Mouse (Mus musculus): ENCODE measurements around the gene Gm17455.

Gm17455 gene

GRCm38 (mm10) chr10:60373543-60373936, 26.0 kb upstream of the Gm17455 start:
- DNase-seq (ENCODE audit: inconsistent age in 2 of 2, low spot score in 1 of 2) = no peak

- DNase-seq (ENCODE audit: inconsistent age in 2 of 2, low spot score in 1 of 2) = peak; percentile 62 to 77
Measured at GRCm38 (mm10) chr10:60373937-60374578, 25.5 kb upstream of the Gm17455 start.

GRCm38 (mm10) chr10:60376704-60377103, 22.8 kb upstream of the Gm17455 start:
- DNase-seq (ENCODE audit: inconsistent age in 2 of 2, low spot score in 1 of 2) = no peak

GRCm38 (mm10) chr10:60379419-60379957, 20.0 kb upstream of the Gm17455 start:
- no peak for DNase-seq (ENCODE audit: inconsistent age in 2 of 2, low spot score in 1 of 2)

- no peak for DNase-seq (ENCODE audit: inconsistent age in 2 of 2, low spot score in 1 of 2)
Measured at GRCm38 (mm10) chr10:60380229-60380628, 19.3 kb upstream of the Gm17455 start.

- DNase-seq (ENCODE audit: inconsistent age in 2 of 2, low spot score in 1 of 2) = no peak
Measured at GRCm38 (mm10) chr10:60381142-60381925, 18.2 kb upstream of the Gm17455 start.

GRCm38 (mm10) chr10:60388332-60388731, 11.2 kb upstream of the Gm17455 start:
- no peak for DNase-seq (ENCODE audit: inconsistent age in 2 of 2, low spot score in 1 of 2)

GRCm38 (mm10) chr10:60389447-60389865, 10.1 kb upstream of the Gm17455 start:
- DNase-seq (ENCODE audit: inconsistent age in 2 of 2, low spot score in 1 of 2) = no peak

- no peak for DNase-seq (ENCODE audit: inconsistent age in 2 of 2, low spot score in 1 of 2)
Measured at GRCm38 (mm10) chr10:60390177-60390903, 9.2 kb upstream of the Gm17455 start.

GRCm38 (mm10) chr10:60390904-60391420, 8.6 kb upstream of the Gm17455 start:
- no peak for DNase-seq (ENCODE audit: inconsistent age in 2 of 2, low spot score in 1 of 2)

GRCm38 (mm10) chr10:60391661-60392060, 7.9 kb upstream of the Gm17455 start:
- DNase-seq (ENCODE audit: inconsistent age in 2 of 2, low spot score in 1 of 2) = no peak

GRCm38 (mm10) chr10:60394936-60395335, 4.6 kb upstream of the Gm17455 start:
- no peak for DNase-seq (ENCODE audit: inconsistent age in 2 of 2, low spot score in 1 of 2)

GRCm38 (mm10) chr10:60395605-60396004, 3.9 kb upstream of the Gm17455 start:
- peak; percentile 16 to 43 for DNase-seq (ENCODE audit: inconsistent age in 2 of 2, low spot score in 1 of 2)

- peak in 1 of 2 experiments; percentile 47 for DNase-seq (ENCODE audit: inconsistent age in 2 of 2, low spot score in 1 of 2)
Measured at GRCm38 (mm10) chr10:60398051-60398814, 1.3 kb upstream of the Gm17455 start.

GRCm38 (mm10) chr10:60400507-60401295, 1.2 kb downstream of the Gm17455 start:
- DNase-seq (ENCODE audit: inconsistent age in 2 of 2, low spot score in 1 of 2) = no peak

- DNase-seq (ENCODE audit: inconsistent age in 2 of 2, low spot score in 1 of 2) = no peak
Measured at GRCm38 (mm10) chr10:60405460-60406177, 6.1 kb downstream of the Gm17455 start.

GRCm38 (mm10) chr10:60407831-60408230, 8.3 kb downstream of the Gm17455 start:
- DNase-seq (ENCODE audit: inconsistent age in 2 of 2, low spot score in 1 of 2) = peak; percentile 49 to 83

GRCm38 (mm10) chr10:60411794-60412193, 12.3 kb downstream of the Gm17455 start:
- no peak for DNase-seq (ENCODE audit: inconsistent age in 2 of 2, low spot score in 1 of 2)

GRCm38 (mm10) chr10:60413756-60414155, 14.2 kb downstream of the Gm17455 start:
- no peak for DNase-seq (ENCODE audit: inconsistent age in 2 of 2, low spot score in 1 of 2)
